Mouse (Mus musculus) E14TG2a.4 (cell line): ENCODE measurements at regions not wholly inside any gene's neighbourhood (a gene's known extent, or its start where the extent isn't known, plus 50 kb on each side); places are given as distances from the start of the nearest gene placed in this dataset.

Source experiments
- CTCF ChIP-seq: conservative IDR thresholded peaks from 2 replicates; pipeline ENCODE4 v1.5.1; 2014; ENCODE audit warnings: low read length
- NANOG ChIP-seq: IDR thresholded peaks from 2 replicates; pipeline ENCODE4 v1.6.1; 2014; ENCODE audit warnings: borderline replicate concordance, low read length, mixed read lengths
- POU5F1 ChIP-seq: IDR thresholded peaks from 2 replicates; pipeline ENCODE4 v1.6.1; 2014; ENCODE audit warnings: low read length, borderline replicate concordance

GRCm38 (mm10) chr11:52618646-52619045 is 145.8 kb upstream of the Fstl4 start:
- TF ChIP-seq CTCF (no peak), NANOG (no peak), POU5F1 (no peak)
